Mouse (Mus musculus): ENCODE results near the gene Hoxd4.

Hoxd4 gene

DNA sequence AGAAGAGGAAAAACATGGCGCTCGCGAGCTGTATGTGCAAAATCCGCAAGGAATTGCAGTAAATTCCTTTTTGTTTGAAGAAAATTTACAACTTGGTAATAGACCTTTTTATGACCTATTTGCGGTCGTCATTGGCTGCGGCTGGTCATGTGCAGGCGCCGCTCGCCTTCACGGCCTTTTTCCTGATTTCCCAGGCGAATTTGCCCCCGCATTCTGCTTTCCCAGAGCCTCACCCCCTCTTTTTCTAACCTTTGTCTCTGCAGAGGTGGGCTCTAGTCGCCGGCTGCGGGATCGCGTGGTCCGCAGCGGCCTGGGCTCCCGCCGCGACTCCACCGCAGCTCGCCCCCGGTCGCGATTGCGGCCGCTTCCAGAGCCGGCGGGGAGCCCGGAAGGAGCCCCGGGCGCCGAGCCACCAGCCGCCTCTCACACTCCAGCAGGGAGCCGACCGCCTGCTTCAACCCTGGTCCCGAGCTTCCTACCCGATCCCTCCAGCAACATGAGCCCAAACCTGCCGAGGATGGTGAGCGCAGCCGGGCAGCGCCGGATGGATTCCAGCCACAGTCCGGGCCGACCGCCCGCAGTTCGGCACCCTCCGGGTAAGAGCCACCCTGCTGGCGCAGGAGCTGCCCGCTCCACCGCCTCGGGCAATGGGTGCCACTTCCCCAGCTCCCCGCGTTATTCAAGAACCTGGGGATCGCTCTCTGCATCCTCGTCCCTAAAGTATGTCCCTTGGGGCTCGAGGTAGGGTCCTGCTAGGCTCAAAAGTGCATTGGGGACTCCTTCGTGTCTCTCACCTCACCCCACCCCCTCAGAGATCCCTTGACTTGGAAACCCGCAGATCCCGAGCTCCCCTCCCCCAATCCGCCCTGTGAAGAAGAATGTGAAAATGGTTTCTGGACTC lies at the start of gene Hoxd4, which contains the start of gene Hoxd3:
TSS of gene Hoxd4 (plus strand) at position 209 of the 901 bp plus-strand sequence.
TSS of gene Hoxd3 (plus strand) at position 207 of the 901 bp plus-strand sequence.
- CTCF ChIA-PET = interaction anchor here (0.7 to 2.5 kb wide), 8 partner anchors 10 to 440 kb away, joined by 3 to 9 read pairs (median 6); no protein-coding TSS in a partner anchor
- POLR2A ChIA-PET = interaction anchor here in 2 of 4 experiments (0.6 to 1.4 kb wide), 4 partner anchors 12 to 949 kb away, joined by 3 to 5 read pairs (median 4); no protein-coding TSS in a partner anchor

DNA sequence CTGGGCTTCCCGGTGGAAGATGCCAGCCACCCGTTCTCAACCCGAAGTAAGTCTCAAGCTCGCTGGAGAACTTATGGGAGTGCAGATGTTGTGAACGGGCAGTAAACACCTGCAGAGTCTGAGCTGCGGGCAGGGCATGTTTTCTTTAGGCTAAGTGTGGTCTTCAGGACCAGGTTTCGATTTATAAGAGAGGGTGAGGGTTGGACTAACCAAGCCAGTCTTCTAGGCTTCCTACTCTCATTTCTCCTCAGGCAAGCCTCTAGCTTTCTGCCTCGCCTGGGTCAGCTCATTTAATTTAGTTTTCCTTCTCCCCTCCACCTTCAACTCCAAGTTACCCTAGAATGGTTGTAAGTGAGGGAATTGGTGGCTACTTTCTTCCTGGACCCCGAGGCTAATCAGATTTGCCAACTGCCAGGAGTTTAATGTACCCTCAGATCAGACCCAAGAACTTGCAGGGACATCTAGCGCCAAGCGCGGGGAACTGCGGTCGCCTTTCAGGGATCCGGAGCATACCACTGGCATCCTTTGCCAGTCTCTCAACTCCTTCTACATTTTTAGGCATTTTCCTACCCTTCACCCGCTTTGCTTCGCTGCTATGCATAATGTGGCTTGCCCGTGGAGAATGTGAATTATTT lies 48.3 kb upstream of the Hoxd4 start:
- ChIA-PET CTCF (interaction anchor here in 3 of 4 experiments (0.6 to 3.6 kb wide), 6 partner anchors 9 to 1296 kb away, joined by 3 to 17 read pairs (median 4); no protein-coding TSS in a partner anchor), POLR2A (interaction anchor here in 1 of 4 experiments (0.5 kb wide), 1 partner anchor 13 kb away, joined by 3 read pairs; no protein-coding TSS in a partner anchor)

DNA sequence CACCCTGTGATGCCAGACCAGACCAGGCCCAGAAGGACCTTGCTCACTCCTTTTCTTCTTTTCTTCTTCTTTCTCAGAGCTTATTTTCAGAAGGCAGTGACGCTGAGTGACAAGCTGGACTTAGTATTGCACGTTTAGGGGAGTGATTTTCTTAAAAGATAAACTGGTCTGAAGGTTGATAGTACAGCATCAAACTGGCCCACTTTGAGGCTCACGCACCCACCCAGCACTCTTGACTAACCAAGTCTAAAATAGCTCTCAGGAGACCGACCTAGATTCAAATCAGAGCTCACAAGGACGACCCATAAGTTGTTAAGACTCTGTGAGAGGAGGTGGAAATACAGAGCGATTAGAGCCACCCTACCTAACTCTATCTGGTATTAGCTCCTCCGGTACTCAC lies 45.3 kb upstream of the Hoxd4 start:
- ChIA-PET POLR2A (interaction anchor here in 1 of 4 experiments (1.5 to 2.0 kb wide), 3 partner anchors 8 to 11 kb away, joined by 3 to 4 read pairs (median 4); partner anchors contain the start of gene Evx2), CTCF (interaction anchor here in 3 of 4 experiments (0.7 to 1.7 kb wide), 4 partner anchors 8 to 701 kb away, joined by 3 to 7 read pairs (median 4); no protein-coding TSS in a partner anchor)

DNA sequence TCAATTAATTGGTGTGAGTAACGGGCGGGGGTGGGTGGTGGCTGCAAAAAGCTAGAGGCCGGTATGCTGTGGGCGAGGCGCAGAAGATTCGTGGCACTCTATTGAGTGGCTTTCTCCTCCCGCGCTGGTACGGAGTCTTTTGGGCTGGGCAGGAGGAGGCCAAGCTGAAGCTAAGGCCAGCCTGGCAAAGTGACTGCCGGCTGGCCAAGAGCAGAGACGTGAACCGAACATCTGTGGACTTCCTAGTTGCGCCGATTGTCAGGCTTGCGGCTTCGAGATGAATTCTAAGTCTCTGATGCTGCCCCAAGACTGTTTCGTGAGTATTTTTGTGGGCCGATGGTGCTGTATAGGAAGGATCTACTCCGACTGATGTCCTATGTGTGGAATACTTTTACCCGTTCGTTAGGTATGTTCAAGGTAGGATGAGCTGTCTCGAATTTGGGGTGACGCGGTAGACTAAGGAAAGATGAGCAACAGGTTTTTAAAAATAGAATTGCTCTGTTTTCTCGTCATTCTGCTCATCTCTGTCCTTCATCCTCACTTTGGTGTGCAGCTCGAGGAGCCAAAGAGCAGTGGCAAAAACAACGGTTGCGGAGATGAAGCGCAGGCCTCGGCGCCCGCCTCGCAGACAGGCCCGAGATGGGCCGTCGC lies 44.4 kb upstream of the Hoxd4 start:
- POLR2A ChIA-PET = interaction anchor here in 3 of 4 experiments (0.6 to 2.0 kb wide), 10 partner anchors 9 to 1480 kb away, joined by 3 to 6 read pairs (median 4); partner anchors contain the start of genes Evx2 (in 1 of the 3) and Hoxd11 (in 1 of the 3)

DNA sequence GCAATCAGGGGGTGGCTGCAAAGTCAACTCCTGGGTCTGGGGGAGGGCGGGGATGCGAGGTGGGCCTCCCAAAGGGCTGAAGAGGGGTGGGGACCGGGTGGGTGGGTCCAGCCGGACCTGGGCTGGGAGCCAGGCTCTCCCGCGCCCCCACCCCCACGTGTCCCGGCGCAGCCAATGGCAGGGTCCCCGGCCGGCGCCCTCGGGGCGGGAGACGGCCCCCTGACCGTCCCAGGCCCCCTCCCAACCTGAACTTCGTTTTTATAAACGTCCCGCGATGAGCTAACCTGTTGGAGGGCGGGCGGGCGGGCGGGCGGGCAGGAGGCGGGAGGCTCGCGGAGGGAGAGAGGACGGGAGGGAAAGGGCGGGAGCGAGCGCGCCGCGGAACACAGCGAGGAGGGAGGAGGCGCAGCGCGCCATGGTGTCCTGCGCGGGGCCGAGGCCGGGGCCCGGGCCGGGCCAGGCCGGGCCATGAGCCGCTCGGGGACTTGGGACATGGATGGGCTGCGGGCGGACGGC lies 43.8 kb upstream of the Hoxd4 start, which contains the start of gene Hoxd13:
TSS of gene Hoxd13 (plus strand) at position 469 of the 516 bp plus-strand sequence.
- ChIA-PET POLR2A (interaction anchor here (0.6 to 2.0 kb wide), 14 partner anchors 9 to 1479 kb away, joined by 3 to 6 read pairs (median 3); partner anchors contain the start of genes Evx2 (in 1 of the 4) and Hoxd11 (in 1 of the 4)), CTCF (interaction anchor here (0.6 to 1.7 kb wide), 4 partner anchors 10 to 281 kb away, joined by 3 to 10 read pairs (median 5); no protein-coding TSS in a partner anchor)

More for the DNA sequence above, 44.4 kb upstream of the Hoxd4 start:
- CTCF ChIA-PET = interaction anchor here (0.6 to 1.7 kb wide), 6 partner anchors 9 to 702 kb away, joined by 3 to 10 read pairs (median 4); no protein-coding TSS in a partner anchor

DNA sequence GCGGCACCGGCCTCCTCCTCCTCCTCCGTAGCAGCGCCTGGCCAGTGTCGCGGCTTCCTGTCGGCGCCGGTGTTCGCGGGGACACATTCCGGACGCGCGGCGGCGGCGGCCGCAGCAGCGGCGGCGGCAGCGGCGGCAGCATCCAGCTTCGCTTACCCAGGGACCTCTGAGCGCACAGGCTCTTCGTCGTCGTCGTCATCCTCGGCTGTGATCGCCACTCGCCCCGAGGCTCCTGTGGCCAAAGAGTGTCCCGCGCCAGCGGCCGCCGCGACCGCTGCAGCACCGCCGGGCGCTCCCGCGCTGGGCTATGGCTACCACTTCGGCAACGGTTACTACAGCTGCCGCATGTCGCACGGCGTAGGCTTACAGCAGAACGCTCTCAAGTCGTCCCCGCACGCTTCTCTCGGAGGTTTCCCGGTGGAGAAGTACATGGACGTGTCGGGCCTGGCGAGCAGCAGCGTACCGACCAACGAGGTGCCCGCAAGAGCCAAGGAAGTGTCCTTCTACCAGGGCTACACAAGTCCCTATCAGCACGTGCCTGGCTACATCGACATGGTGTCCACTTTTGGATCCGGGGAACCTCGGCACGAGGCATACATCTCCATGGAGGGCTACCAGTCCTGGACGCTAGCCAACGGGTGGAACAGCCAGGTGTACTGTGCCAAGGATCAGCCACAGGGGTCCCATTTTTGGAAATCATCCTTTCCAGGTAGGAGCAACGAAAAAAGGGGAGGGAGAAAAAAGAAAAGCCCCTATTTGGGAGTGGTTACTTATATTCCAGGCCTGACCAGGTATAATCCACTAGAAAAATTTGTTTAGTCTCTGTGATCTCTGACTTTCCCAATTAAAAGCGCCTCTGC lies 43.1 kb upstream of the Hoxd4 start:
- ChIA-PET POLR2A (interaction anchor here in 3 of 4 experiments (0.6 to 2.0 kb wide), 6 partner anchors 10 to 1107 kb away, joined by 3 to 4 read pairs (median 3); partner anchors contain the start of genes Evx2 (in 1 of the 3) and Hoxd11 (in 1 of the 3)), CTCF (no interaction called here)

DNA sequence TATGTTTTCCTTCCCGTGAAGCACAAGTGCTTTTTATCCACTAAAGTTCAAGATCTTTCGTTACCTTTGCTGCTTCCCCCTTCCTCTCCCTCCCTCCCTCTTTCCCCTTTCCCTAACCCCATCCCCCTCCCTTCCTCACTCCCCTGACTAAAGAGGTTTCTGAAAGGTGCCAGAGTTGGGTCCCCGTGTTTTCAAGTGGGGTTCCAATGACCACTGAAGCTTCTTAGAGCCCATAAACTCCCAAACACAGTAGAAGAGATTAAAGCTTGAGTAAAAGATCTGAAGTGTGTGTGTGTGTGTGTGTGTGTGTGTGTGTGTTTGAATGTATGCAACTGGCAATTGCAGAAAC lies 42.5 kb upstream of the Hoxd4 start:
- POLR2A ChIA-PET = interaction anchor here in 1 of 4 experiments (1.1 kb wide), 1 partner anchor 20 kb away, joined by 3 read pairs; no protein-coding TSS in a partner anchor

DNA sequence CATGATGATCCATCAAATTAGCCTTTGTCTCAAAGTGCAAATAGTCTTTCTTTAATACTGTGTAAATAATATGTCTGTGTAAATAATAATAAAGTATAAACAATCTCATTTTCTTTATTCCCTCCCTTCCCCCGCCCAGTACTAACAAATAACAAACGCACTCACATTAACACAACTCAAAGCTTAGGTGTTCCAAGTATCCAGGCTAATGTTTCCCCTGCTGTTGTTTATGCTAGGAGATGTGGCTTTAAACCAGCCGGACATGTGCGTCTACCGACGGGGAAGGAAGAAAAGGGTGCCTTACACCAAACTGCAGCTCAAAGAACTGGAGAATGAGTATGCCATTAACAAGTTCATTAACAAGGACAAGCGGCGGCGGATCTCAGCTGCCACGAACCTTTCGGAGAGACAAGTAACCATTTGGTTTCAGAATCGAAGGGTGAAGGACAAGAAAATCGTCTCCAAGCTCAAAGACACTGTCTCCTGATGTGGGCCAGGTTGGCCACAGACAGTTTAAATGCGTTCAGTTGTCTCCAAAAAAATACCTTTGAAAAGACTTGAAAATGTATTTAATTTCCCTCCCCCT lies 42.0 kb upstream of the Hoxd4 start:
- ChIA-PET POLR2A (interaction anchor here in 1 of 4 experiments (1.1 kb wide), 1 partner anchor 19 kb away, joined by 3 read pairs; no protein-coding TSS in a partner anchor), CTCF (interaction anchor here in 1 of 4 experiments (1.3 kb wide), 1 partner anchor 12 kb away, joined by 3 read pairs; no protein-coding TSS in a partner anchor)

More for the DNA sequence above, 42.5 kb upstream of the Hoxd4 start:
- CTCF ChIA-PET = no interaction called here

DNA sequence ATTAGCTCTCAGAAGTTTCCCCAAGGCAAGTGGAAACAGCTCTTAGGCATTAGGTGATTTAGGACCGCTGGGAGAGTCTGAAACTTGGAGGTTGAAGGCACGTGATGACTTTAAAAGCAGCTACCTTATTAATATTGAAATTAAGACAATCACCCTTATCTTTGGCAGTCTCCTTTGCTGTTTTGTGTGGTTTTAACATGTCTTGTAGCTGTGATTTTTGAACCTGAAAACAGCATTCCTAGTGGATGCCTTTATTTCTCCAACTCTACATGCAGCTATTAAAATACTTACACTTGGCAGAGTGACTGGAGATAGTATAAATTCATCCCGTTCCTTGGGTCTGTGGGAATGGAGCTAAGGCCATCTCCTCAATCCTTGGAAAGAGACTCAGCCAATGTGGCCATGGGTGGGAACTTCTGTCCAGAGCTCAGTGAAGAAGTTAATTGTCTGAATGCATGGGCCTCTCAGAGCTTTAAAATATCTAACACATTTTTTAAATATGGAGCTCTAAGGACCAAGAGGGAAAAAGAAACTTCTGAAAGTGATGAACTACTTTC lies 41.0 kb upstream of the Hoxd4 start:
- ChIA-PET POLR2A (interaction anchor here in 3 of 4 experiments (0.5 to 1.2 kb wide), 4 partner anchors 10 to 1110 kb away, joined by 3 to 5 read pairs (median 3); no protein-coding TSS in a partner anchor), CTCF (interaction anchor here in 2 of 4 experiments (0.8 to 1.3 kb wide), 3 partner anchors 9 to 19 kb away, joined by 3 to 5 read pairs (median 3); no protein-coding TSS in a partner anchor)

DNA sequence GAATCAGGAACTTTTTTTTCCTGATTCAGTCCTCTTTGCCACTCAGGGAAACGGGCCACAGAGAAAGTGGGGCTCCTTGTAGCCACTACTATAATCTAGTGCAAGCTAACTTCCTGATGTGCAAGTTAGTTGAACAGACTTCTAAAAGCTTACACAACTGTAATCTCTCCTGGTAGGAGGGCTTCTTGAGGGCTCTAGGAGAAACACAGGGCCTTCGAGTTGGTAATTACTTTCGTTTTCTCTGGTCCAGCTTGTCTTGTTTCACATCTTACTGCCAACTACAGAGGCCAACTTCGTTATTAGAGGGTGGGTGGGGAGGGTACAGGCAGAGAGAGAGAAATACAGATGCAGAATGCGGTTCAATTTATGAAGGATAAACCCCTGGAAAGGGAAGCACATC lies 39.9 kb upstream of the Hoxd4 start:
- POLR2A ChIA-PET = interaction anchor here in 2 of 4 experiments (0.8 to 1.2 kb wide), 5 partner anchors 10 to 127 kb away, joined by 3 to 4 read pairs (median 3); partner anchors contain the start of gene Evx2 (in 1 of the 2)
- CTCF ChIA-PET = interaction anchor here (0.5 to 1.8 kb wide), 11 partner anchors 9 to 706 kb away, joined by 3 to 10 read pairs (median 4); partner anchors contain the start of gene Evx2 (in 1 of the 4)

DNA sequence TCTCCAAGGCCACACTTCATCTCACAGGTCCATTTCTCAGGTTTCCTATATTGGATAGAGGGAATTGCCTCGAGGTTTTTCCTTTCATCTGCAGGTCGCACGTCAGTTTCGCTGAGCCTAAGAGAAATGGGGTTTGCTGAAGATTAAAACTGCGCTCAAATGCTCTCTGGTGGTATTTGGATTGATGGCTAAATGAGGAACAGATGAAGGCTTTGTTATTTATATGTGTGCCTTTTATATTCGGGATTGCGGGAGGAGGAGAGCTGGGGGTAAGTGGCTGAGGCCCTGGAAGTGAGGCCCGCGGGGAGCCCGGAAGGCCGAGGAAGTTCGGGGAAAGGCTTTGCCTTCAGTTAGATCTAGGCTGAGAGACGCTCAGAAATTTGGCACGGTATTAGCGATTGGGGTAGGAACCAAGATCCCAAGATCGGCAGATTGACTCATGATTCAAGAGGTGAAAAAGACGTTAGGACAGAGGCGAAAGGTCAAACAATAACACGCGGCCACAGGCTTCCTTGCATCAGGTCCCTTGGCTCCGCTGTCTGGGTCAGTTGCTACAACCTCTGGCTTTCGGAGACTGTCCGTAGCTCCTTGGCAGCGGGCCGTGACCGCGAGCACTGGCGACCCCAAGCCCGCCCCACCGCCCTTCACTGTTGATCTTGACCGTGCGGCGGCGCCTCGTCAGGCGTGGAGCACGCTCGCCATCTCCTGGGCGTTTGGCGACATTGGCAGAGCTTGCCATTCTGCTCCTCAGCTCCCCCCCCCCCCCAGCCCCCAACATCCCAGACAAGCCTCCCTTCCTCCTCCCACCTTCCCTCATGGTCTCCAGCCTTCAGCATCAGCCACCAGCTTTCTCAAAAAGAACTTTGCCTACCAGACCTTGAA lies 39.0 kb upstream of the Hoxd4 start:
- POLR2A ChIA-PET = interaction anchor here in 3 of 4 experiments (0.6 to 1.3 kb wide), 8 partner anchors 8 to 874 kb away, joined by 3 to 6 read pairs (median 4); no protein-coding TSS in a partner anchor
- CTCF ChIA-PET = interaction anchor here (0.5 to 1.9 kb wide), 42 partner anchors 9 to 1122 kb away, joined by 3 to 14 read pairs (median 4); partner anchors contain the start of genes Evx2 (in 2 of the 4) and Hoxd10 (in 2 of the 4)

DNA sequence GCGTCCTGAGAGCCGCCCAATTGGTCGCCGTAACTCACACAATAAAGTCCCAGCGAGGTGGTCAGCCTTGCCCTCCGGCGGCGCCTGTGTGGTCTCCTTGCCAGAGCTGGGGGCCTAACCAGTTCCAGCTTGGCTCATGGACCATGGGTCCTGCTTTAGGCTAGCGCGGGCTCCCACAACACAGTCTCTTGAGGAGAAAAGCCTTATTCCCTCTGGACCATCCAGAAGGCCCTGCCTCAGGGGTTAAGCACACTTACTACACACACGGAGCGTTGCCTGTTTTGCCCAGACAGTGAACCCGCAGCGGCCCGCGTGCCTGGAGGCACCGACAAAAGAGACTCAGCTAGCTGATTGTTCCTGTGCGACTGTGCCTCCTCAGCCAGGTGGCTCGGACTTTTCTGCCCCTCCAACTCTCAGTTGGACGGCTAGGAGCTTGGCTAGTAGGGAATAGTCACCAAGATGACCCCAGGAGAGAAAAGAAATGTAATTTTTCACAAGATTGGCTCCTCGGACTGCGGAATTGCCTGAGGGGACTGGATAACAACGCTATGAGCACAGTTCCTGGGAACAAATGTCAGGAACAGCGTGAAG lies 37.8 kb upstream of the Hoxd4 start:
- CTCF ChIA-PET = interaction anchor here in 3 of 4 experiments (0.7 to 1.9 kb wide), 13 partner anchors 10 to 1123 kb away, joined by 3 to 7 read pairs (median 4); partner anchors contain the start of genes Evx2 (in 1 of the 3) and Hoxd10 (in 1 of the 3)
- POLR2A ChIA-PET = interaction anchor here in 2 of 4 experiments (0.6 to 1.3 kb wide), 4 partner anchors 9 to 932 kb away, joined by 3 to 5 read pairs (median 4); no protein-coding TSS in a partner anchor

DNA sequence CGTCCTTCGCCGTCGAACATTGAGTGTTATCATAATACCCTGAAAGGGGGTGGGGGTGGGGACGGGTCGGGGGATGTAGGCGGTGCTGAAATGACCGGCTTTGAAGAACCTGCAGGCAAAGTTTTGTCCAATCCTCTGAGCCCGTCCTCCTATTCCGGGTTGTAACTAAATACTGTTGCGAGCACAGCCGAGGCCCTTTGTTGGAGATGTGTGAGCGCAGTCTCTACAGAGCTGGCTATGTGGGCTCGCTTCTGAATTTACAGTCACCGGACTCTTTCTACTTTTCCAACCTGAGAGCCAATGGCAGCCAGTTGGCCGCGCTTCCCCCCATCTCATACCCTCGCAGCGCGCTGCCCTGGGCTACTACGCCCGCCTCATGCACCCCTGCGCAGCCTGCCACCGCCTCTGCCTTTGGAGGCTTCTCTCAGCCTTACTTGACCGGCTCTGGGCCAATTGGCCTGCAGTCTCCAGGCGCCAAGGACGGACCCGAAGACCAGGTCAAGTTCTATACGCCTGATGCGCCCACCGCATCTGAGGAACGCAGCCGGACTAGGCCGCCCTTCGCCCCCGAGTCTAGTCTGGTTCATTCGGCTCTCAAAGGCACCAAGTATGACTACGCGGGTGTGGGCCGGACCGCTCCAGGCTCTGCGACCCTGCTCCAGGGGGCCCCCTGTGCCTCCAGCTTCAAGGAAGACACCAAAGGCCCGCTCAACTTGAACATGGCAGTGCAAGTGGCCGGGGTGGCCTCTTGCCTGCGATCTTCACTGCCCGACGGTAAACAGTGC lies 36.7 kb upstream of the Hoxd4 start, which contains the start of gene Hoxd12:
TSS of gene Hoxd12 (plus strand) at position 133 of the 785 bp plus-strand sequence.
- ChIA-PET POLR2A (interaction anchor here in 1 of 4 experiments (0.5 kb wide), 1 partner anchor 16 kb away, joined by 3 read pairs; no protein-coding TSS in a partner anchor), CTCF (interaction anchor here in 1 of 4 experiments (1.2 kb wide), 1 partner anchor 13 kb away, joined by 3 read pairs; no protein-coding TSS in a partner anchor)

Measured in embryonic stem cell, embryonic (primary cell).